Mouse (Mus musculus): ENCODE results near the gene Pigo. TPM values are rescaled to one million over a fixed set of nuclear protein-coding genes. Genes with fewer than 3 reads are reported as not detected.

Gene Pigo
- polyA plus RNA-seq, 1 experiment from 2014 or later = 27.0 TPM

DNA sequence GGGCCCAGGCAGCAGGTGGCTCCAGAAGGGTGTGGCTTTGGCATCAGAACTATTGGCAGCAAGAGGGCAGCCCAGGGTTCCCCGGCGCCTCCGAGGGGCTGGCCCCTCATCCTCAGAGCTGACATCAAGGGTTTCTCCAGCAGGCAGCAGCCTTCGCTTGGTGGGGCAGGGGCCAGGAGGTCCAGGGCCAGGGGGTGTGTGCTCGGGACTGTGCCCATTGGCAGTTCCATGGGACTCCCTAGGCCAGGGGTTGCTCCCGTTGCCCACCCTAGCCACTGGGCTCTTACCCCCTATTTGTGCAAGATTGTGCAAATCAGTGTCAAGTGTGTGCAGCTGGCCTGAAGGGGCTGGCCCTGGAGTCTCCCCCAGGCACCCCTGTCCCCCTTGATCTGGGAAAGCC, 10.2 kb upstream of the Pigo start:
- H3K9me3 ChIP-seq = no peaks in the 10 kb centered on the region
- H3K4me2 ChIP-seq = no peak overlapping the region
- no peak overlapping the region for H3K27ac ChIP-seq
- no peaks in the 10 kb centered on the region for H3K27me3 ChIP-seq
- peaks cover 23% of the 10 kb centered on the region for H3K4me1 ChIP-seq (replicated peaks)
- H3K9ac ChIP-seq (replicated peaks) = no peak overlapping the region
- H3K36me3 ChIP-seq = peaks cover 45% of the 10 kb centered on the region
- H3K4me3 ChIP-seq (replicated peaks) = no peak overlapping the region
- 83% methylated on average over 6 of the region's 6 CpGs for WGBS
- ATAC-seq (ENCODE audit: insufficient number of reproducible peaks, insufficient read depth, low FRiP score, low TSS enrichment, low read depth) = no peak

DNA sequence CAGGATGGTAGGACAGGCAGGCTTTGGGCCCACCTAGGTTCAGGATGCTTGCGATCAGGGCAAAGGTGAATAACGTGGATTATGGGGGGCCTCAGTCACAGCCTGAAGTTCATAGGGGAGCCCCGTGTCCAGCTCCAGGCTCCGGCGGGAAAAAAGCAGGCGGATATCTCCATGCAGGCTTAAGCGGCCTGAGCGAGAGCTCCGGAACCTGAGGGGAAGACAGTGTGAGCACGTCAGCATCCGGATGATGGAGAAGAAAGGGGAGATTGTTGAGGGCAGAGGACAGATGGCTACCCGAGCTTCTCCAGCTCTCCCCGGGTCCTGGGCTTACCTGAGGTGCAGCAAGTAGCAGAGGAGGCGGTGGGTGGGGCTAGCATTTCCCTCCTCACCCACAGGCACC, 7.9 kb upstream of the Pigo start:
- Histone ChIP-seq H3K27ac (no peak overlapping the region), H3K27me3 (no peaks in the 10 kb centered on the region), H3K9ac (replicated peaks) (no peak overlapping the region), H3K4me2 (no peak overlapping the region), H3K9me3 (no peaks in the 10 kb centered on the region), H3K36me3 (peaks cover 60% of the 10 kb centered on the region), H3K4me3 (replicated peaks) (no peak overlapping the region), H3K4me1 (replicated peaks) (peaks cover 16% of the 10 kb centered on the region)
- WGBS = 82% methylated on average over 14 of the region's 14 CpGs
- ATAC-seq (ENCODE audit: insufficient number of reproducible peaks, insufficient read depth, low FRiP score, low TSS enrichment, low read depth) = no peak

DNA sequence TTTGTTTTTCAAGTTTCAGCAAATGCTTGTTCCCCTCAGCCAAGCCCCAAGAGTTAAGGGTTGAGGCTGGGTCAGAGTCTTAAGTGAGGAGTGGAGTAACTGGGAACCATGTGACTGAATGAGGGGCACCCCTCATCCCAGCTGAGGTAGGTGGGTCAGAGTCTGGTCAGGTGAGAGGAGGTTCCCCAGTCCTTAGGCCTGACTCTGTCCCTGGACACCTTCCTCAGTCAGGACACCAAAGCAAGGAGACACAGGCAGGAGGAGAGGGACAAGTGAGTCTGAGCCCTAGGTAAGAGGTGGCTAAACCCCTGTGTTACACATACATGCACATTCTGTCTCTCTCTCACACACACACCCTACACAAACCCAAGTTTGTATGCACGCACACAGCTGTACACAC, 6.9 kb upstream of the Pigo start:
- no peak overlapping the region; the same call in 1 of the 2 replicates for H3K27ac ChIP-seq
- H3K4me2 ChIP-seq = no peak overlapping the region
- peaks cover 13% of the 10 kb centered on the region for H3K4me1 ChIP-seq (replicated peaks)
- no peaks in the 10 kb centered on the region for H3K9me3 ChIP-seq
- no peak overlapping the region for H3K9ac ChIP-seq (replicated peaks)
- H3K36me3 ChIP-seq = peaks cover 70% of the 10 kb centered on the region
- no peaks in the 10 kb centered on the region for H3K27me3 ChIP-seq
- no peak for ATAC-seq (ENCODE audit: insufficient number of reproducible peaks, insufficient read depth, low FRiP score, low TSS enrichment, low read depth)
- no peak overlapping the region for H3K4me3 ChIP-seq (replicated peaks)
- 100% methylated on average over 1 of the region's 1 CpGs for WGBS

DNA sequence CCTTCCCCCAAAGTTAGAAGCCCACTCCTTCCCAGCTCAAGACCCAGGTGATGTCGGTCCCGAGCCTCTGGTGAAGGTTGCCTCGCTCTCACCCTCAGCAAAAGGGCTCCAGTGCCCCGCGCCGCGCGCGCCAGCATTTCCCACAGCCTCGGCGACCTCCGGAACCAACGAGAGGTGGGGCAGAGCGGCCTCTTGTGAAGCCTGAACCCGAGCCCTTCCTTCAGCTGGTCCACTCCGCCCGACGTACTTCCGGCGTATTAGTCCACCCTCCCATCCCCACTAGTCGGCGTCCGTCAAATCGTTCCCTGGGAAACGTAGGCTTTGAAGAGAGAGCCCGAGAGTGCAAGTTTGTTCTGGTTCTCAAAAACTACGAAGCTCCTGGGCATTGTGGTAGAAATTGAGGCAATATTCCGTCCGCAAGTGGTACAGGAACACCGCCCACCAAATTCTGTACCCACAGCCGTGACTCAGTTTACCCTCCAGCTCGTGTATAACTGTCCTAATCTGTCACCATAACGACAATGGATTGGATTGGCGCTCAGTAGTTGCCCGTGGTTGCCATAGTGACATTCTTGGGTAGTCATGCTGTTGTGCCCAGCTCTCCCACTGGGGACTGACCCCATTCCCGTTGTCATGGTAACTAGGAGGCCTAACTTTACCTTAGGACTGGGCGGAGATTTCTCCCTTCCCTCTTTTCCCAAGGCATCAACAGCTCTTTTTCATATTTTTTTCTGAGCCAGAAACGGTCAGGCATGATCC, 5.8 kb upstream of the Pigo start, which contains the start of gene Stoml2:
TSS of gene Stoml2 (minus strand) at position 474 of the 759 bp plus-strand sequence.
- H3K4me3 ChIP-seq (replicated peaks) = peak within 1 kb of the TSS; percentile 77
- peaks cover 75% of the 10 kb centered on the region for H3K36me3 ChIP-seq
- WGBS = under 1% methylated on average over 38 of the region's 38 CpGs
- H3K9ac ChIP-seq (replicated peaks) = peak within 1 kb of the TSS; percentile 91
- no peaks in the 10 kb centered on the region for H3K9me3 ChIP-seq
- H3K4me2 ChIP-seq = peak within 1 kb of the TSS; percentile 85
- peak; percentile 96 for ATAC-seq (ENCODE audit: insufficient number of reproducible peaks, insufficient read depth, low FRiP score, low TSS enrichment, low read depth)
- H3K27me3 ChIP-seq = no peaks in the 10 kb centered on the region
- peaks cover 13% of the 10 kb centered on the region for H3K4me1 ChIP-seq (replicated peaks)
- peak within 1 kb of the TSS; percentile 90 for H3K27ac ChIP-seq

DNA sequence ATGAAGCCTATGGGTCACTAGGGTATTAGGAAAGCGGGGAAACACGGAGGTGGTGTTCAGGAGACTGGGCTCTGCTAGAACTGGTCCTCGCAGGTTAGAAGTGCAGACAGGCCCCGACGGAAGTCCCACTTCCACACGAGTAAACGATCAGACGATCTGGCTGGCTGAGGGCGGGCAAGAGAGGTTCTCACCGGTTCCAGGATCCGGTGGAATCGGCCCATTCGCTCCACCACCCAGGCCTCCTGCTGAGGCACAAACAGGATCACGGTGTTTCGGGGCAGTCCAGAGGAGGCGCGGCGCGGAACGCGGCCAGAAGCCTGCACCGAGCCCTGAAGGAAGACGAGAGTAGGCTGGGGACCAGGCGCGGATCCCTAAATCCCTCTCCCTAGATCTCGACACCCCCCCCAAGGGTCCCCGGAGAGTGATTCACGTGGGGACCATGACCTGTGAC, 5.2 kb upstream of the Pigo start:
- Histone ChIP-seq H3K9ac (replicated peaks) (peak overlapping the region; percentile 91), H3K36me3 (peaks cover 70% of the 10 kb centered on the region), H3K4me2 (peak overlapping the region; percentile 85), H3K27ac (peak overlapping the region; percentile 90), H3K27me3 (no peaks in the 10 kb centered on the region), H3K9me3 (no peaks in the 10 kb centered on the region), H3K4me1 (replicated peaks) (peaks cover 13% of the 10 kb centered on the region), H3K4me3 (replicated peaks) (peak overlapping the region; percentile 77)
- peak; percentile 57 for ATAC-seq (ENCODE audit: insufficient number of reproducible peaks, insufficient read depth, low FRiP score, low TSS enrichment, low read depth)
- WGBS = 2% methylated on average over 28 of the region's 28 CpGs

DNA sequence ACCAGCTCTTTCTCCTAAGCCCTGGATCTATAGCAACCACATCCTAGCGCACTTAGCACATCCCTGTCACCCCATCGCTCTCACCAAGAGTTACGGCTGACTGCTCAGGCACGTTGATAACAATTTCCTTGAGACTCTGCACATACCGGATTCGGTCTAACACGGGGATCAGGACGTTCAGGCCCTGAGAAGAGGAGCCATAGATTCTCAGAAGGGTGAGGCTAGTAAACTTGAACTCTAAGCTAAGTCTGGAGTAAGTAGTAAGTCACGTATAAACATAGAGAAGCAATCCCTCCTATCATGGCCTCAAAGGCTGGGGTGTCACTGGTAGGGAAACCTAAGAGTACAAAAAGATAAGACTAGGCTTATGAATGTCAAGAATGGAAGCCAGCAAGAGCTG, 4.7 kb upstream of the Pigo start:
- H3K4me1 ChIP-seq (replicated peaks) = peaks cover 13% of the 10 kb centered on the region
- peak overlapping the region; percentile 91 for H3K9ac ChIP-seq (replicated peaks)
- peak overlapping the region; percentile 77 for H3K4me3 ChIP-seq (replicated peaks)
- H3K4me2 ChIP-seq = peak overlapping the region; percentile 85
- H3K36me3 ChIP-seq = peaks cover 65% of the 10 kb centered on the region
- 75% methylated on average over 9 of the region's 9 CpGs for WGBS
- no peaks in the 10 kb centered on the region for H3K9me3 ChIP-seq
- H3K27me3 ChIP-seq = no peaks in the 10 kb centered on the region
- peak overlapping the region; percentile 90; the same call in 1 of the 2 replicates for H3K27ac ChIP-seq
- ATAC-seq (ENCODE audit: insufficient number of reproducible peaks, insufficient read depth, low FRiP score, low TSS enrichment, low read depth) = no peak

DNA sequence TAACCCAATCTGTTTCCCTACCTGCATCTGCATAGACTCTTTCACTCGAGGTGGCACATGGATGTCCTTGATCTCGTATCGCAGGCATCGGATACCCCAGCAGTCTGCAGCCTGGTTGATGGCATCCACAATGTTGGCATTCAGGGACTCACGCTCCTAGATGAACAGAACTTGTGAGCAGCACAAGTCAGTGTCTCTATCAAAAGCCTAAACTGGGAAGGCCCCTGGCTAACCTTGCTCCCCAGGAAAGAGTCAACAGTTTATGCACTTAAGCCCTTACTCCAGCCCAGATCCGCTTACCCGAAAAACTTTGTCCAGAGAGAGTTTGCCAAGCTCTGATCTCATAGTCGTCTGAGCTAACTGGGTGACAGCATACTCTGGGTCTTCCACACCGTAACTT, 4.1 kb upstream of the Pigo start:
- Histone ChIP-seq H3K27ac (no peak overlapping the region), H3K9me3 (no peaks in the 10 kb centered on the region), H3K4me1 (replicated peaks) (peaks cover 17% of the 10 kb centered on the region), H3K27me3 (no peaks in the 10 kb centered on the region), H3K36me3 (peaks cover 59% of the 10 kb centered on the region), H3K4me3 (replicated peaks) (0 out of 2 replicates have a peak overlapping the region, but pooled peaks have one; percentile 77), H3K9ac (replicated peaks) (no peak overlapping the region), H3K4me2 (peak overlapping the region; percentile 85; the same call in 1 of the 2 replicates)
- WGBS = 94% methylated on average over 9 of the region's 9 CpGs
- no peak for ATAC-seq (ENCODE audit: insufficient number of reproducible peaks, insufficient read depth, low FRiP score, low TSS enrichment, low read depth)

DNA sequence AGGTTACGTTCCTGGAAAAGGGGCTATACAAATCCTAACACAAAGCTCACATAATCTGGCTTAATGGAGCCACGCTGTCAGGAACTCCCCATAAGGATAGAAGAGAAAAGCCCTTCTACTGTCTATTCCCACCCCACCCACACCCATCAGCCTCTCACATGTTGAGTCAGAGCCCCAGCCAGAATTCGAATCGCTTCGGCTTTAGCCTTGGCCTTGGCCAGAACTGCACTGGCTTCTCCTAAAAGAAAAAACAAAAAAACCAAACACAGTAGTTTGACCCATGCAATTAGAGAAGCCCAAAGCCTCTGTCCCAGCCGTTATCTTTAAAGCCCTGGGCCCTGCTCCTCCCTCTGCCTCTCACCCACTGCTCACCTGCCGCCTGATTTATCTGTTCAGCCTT, 3.5 kb upstream of the Pigo start:
- H3K9me3 ChIP-seq = no peaks in the 10 kb centered on the region
- no peak overlapping the region for H3K27ac ChIP-seq
- WGBS = 91% methylated on average over 7 of the region's 7 CpGs
- no peak overlapping the region for H3K4me2 ChIP-seq
- peaks cover 22% of the 10 kb centered on the region for H3K4me1 ChIP-seq (replicated peaks)
- no peak overlapping the region for H3K4me3 ChIP-seq (replicated peaks)
- no peak overlapping the region for H3K9ac ChIP-seq (replicated peaks)
- H3K27me3 ChIP-seq = no peaks in the 10 kb centered on the region
- H3K36me3 ChIP-seq = peaks cover 58% of the 10 kb centered on the region
- no peak for ATAC-seq (ENCODE audit: insufficient number of reproducible peaks, insufficient read depth, low FRiP score, low TSS enrichment, low read depth)

DNA sequence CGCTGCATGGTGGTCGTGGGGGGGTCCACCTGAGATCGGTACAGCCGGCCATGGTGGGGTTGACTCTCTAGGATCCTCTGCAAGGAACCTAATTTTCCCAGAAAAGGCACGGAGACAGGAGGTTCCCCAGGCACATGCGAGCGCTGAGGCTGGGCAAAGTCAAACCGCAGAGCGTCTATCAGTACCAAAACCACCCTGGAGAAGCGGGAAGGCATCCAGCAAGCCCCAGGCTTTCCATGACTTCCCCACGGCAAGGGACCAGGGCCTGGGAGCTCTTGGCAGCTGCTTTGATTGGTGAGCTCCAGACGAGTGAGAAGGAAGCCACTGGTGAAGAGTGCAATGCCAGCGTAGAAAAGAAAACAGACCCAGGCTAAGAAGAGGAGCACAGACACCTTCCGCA, 946 bp downstream of the Pigo start:
- Histone ChIP-seq H3K36me3 (peaks cover 82% of the 10 kb centered on the region), H3K9ac (replicated peaks) (peak overlapping the region; percentile 64; the same call in 1 of the 2 replicates), H3K4me1 (replicated peaks) (peaks cover 9% of the 10 kb centered on the region), H3K9me3 (no peaks in the 10 kb centered on the region), H3K27ac (0 out of 2 replicates have a peak overlapping the region, but pooled peaks have one; percentile 20), H3K27me3 (no peaks in the 10 kb centered on the region), H3K4me2 (peak overlapping the region; percentile 74), H3K4me3 (replicated peaks) (peak overlapping the region; percentile 61)
- 78% methylated on average over 14 of the region's 14 CpGs for WGBS
- no peak for ATAC-seq (ENCODE audit: insufficient number of reproducible peaks, insufficient read depth, low FRiP score, low TSS enrichment, low read depth)

DNA sequence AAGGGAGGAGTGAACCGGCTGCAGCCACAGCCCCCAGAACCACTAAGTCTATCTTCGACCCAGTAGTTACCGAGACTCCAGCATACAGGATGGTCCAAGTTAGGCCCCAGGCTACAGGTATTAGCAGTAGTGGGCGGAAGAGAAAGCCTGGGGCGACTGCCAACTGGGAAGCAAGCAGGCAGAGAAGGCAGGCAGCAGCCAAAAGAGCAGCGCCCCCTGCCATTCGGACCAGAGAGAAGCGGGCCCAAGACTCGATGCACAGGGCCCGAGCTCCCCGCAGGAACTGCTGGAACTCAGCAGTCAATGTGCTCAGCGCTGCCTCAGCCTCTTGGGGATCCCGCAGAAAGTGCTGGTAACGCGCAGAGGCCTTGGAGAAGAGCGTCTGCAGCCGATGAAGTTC, 4.3 kb downstream of the Pigo start:
- Histone ChIP-seq H3K9me3 (no peaks in the 10 kb centered on the region), H3K27ac (no peak overlapping the region), H3K4me1 (replicated peaks) (peaks cover 9% of the 10 kb centered on the region), H3K36me3 (peaks cover 75% of the 10 kb centered on the region), H3K4me2 (no peak overlapping the region), H3K9ac (replicated peaks) (no peak overlapping the region), H3K27me3 (no peaks in the 10 kb centered on the region), H3K4me3 (replicated peaks) (no peak overlapping the region)
- no peak for ATAC-seq (ENCODE audit: insufficient number of reproducible peaks, insufficient read depth, low FRiP score, low TSS enrichment, low read depth)
- 80% methylated on average over 17 of the region's 17 CpGs for WGBS

DNA sequence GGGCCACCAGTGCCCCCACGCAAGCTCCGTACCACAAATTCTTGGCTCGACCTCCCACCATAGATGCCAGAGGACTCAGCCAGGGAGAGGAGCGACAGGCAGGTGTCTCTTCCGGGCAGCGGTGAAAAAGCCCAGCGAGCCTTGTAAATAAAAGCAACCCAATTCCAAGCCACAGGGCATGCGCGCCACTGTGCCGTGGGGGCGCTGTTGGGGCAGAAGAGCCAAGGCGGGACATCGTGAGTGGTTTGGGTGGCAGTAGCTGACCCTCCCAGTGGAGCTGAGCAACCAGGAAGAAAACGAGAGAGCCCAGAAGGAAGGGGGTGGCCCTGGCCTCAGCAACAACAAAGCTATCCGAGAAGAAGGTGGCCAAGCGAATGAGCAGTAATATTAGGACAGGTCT, 4.7 kb downstream of the Pigo start:
- Histone ChIP-seq H3K27me3 (no peaks in the 10 kb centered on the region), H3K4me3 (replicated peaks) (no peak overlapping the region), H3K4me2 (no peak overlapping the region), H3K27ac (no peak overlapping the region), H3K36me3 (peaks cover 75% of the 10 kb centered on the region), H3K9ac (replicated peaks) (no peak overlapping the region), H3K4me1 (replicated peaks) (peaks cover 9% of the 10 kb centered on the region), H3K9me3 (no peaks in the 10 kb centered on the region)
- ATAC-seq (ENCODE audit: insufficient number of reproducible peaks, insufficient read depth, low FRiP score, low TSS enrichment, low read depth) = no peak
- 86% methylated on average over 16 of the region's 16 CpGs for WGBS

Measured in limb, embryonic 12.5 days (tissue).